Mouse (Mus musculus) left cerebral cortex, adult 11 months (tissue): Measurements from ENCODE around the gene Pgls.

ENCODE experiments used
- DNase-seq: peaks from one replicate; pipeline ENCODE4 v3.0.0; 2022; ENCODE audit warnings: low spot score

Pgls gene

GRCm38 (mm10) chr8:71638321-71638720, 46.3 kb downstream of the Pgls start:
- DNase-seq = no peak

- DNase-seq = no peak
These were observed 47.3 kb downstream of the Pgls start for GRCm38 (mm10) chr8:71639318-71639717.

GRCm38 (mm10) chr8:71645510-71645909, 53.5 kb downstream of the Pgls start:
- no peak for DNase-seq
